Comparison of ENCODE assay signal across 8 mouse cellular contexts in genomic region chr5:121449976-121450375, GRCm38 (mm10). TPM values are rescaled to one million over a fixed set of nuclear protein-coding genes. Genes with fewer than 3 reads are reported as not detected.
DNase-seq lines count a peak whose midpoint lies in the region; ATAC-seq lines count a peak whose summit lies in the region.

No protein-coding gene starts in this region.

- no peak for ATAC-seq in CD4-positive, CD25-positive, alpha-beta regulatory T cell, adult 4 months
- ATAC-seq in megakaryocyte progenitor cell, adult 5-6 weeks (replicated peaks; ENCODE audit: poor library complexity): peak; percentile 21

- intact Hi-C loops in left cerebral cortex, postnatal 4 days (cut with DNase I): no loop called here

- DNase-seq in CD4-positive, CD25-positive, alpha-beta regulatory T cell, adult 2 months (ENCODE audit: low read depth, low spot score): peak; percentile 81
- peak; percentile 49 for DNase-seq in left cerebral cortex, postnatal 4 days
- DNase-seq in left cerebral cortex, adult 11 months (ENCODE audit: low spot score): no peak
- peak; percentile 29 to 49 for DNase-seq in cerebellum, postnatal 36 days
- DNase-seq in kidney, adult 9 months: peak; percentile 74
- DNase-seq in thymus, postnatal 0 days (ENCODE audit: low spot score): peak; percentile 67

RNA-seq across cellular contexts. Expression of gene Tmem116, which starts 1.7 kb away (rescaled TPM):
- 1 to 10 TPM in 1 of 2 experiments, under 1 TPM in 1; 0.93 to 1.3 TPM for polyA plus RNA-seq in CD4-positive, CD25-positive, alpha-beta regulatory T cell, adult 4 months (2017; shearing (Covaris generic))
- 1 to 10 TPM; 1.9 TPM for total RNA-seq in left cerebral cortex, postnatal 4 days (2021)
- 0.34 TPM in 1 of 2 replicates, not detected in the other for total RNA-seq in megakaryocyte progenitor cell, adult 5-6 weeks (2015)
- 0.34 and 0.42 TPM in 2 replicates for total RNA-seq in megakaryocyte progenitor cell, adult 5-6 weeks (2017)
- 1.5 and 2.0 TPM in 2 replicates for polyA plus RNA-seq in thymus, postnatal 0 days (2015; fragmentation: Nextera tagmentation; extraction: Ambion mirVana)

RNA-seq across cellular contexts. Expression of gene Erp29, which starts 2.3 kb away (rescaled TPM):
- polyA plus RNA-seq in CD4-positive, CD25-positive, alpha-beta regulatory T cell, adult 4 months (2017; shearing (Covaris generic)): 10 to 100 TPM; 64.9 to 80.3 TPM
- 100 to 1,000 TPM; 159 to 164 TPM for total RNA-seq in left cerebral cortex, postnatal 4 days (2021)
- total RNA-seq in megakaryocyte progenitor cell, adult 5-6 weeks (2015): 225 and 238 TPM in 2 replicates
- total RNA-seq in megakaryocyte progenitor cell, adult 5-6 weeks (2017): 1,016 and 1,033 TPM in 2 replicates
- polyA plus RNA-seq in thymus, postnatal 0 days (2015; fragmentation: Nextera tagmentation; extraction: Ambion mirVana): 102 and 107 TPM in 2 replicates

RNA-seq across cellular contexts. Expression of gene Naa25, which starts 52.2 kb away (rescaled TPM):
- polyA plus RNA-seq in CD4-positive, CD25-positive, alpha-beta regulatory T cell, adult 4 months (2017; shearing (Covaris generic)): 10 to 100 TPM; 43.2 to 54.1 TPM
- 10 to 100 TPM; 49.3 to 51.0 TPM for total RNA-seq in left cerebral cortex, postnatal 4 days (2021)
- total RNA-seq in megakaryocyte progenitor cell, adult 5-6 weeks (2015): 35.9 and 39.7 TPM in 2 replicates
- 66.4 and 80.6 TPM in 2 replicates for total RNA-seq in megakaryocyte progenitor cell, adult 5-6 weeks (2017)
- polyA plus RNA-seq in thymus, postnatal 0 days (2015; fragmentation: Nextera tagmentation; extraction: Ambion mirVana): 33.6 and 36.8 TPM in 2 replicates

RNA-seq across cellular contexts. Expression of gene Adam1b, which starts 53.3 kb away (rescaled TPM):
- not detected for polyA plus RNA-seq in CD4-positive, CD25-positive, alpha-beta regulatory T cell, adult 4 months (2017; shearing (Covaris generic))
- total RNA-seq in left cerebral cortex, postnatal 4 days (2021): not detected
- total RNA-seq in megakaryocyte progenitor cell, adult 5-6 weeks (2015): 0.05 TPM in 1 of 2 replicates, not detected in the other
- total RNA-seq in megakaryocyte progenitor cell, adult 5-6 weeks (2017): 0.25 TPM in 1 of 2 replicates, not detected in the other
- polyA plus RNA-seq in thymus, postnatal 0 days (2015; fragmentation: Nextera tagmentation; extraction: Ambion mirVana): 0.05 TPM in 1 of 2 replicates, not detected in the other
